Mouse (Mus musculus) embryonic fibroblast, embryonic 13.5 days (primary cell): ENCODE measurements around the gene Rom1.

ENCODE experiments used
- CTCF ChIP-seq: IDR thresholded peaks from 2 replicates; pipeline ENCODE4 v1.5.1; 2011; ENCODE audit warnings: mild to moderate bottlenecking, control low read depth, low read length, moderate library complexity, borderline replicate concordance; ENCODE audit not compliant: insufficient read depth
- POLR2A ChIP-seq: IDR thresholded peaks from 2 replicates; pipeline ENCODE4 v1.6.1; 2011; ENCODE audit warnings: low read depth, mild to moderate bottlenecking, control low read depth, low read length, moderate library complexity

DNA sequence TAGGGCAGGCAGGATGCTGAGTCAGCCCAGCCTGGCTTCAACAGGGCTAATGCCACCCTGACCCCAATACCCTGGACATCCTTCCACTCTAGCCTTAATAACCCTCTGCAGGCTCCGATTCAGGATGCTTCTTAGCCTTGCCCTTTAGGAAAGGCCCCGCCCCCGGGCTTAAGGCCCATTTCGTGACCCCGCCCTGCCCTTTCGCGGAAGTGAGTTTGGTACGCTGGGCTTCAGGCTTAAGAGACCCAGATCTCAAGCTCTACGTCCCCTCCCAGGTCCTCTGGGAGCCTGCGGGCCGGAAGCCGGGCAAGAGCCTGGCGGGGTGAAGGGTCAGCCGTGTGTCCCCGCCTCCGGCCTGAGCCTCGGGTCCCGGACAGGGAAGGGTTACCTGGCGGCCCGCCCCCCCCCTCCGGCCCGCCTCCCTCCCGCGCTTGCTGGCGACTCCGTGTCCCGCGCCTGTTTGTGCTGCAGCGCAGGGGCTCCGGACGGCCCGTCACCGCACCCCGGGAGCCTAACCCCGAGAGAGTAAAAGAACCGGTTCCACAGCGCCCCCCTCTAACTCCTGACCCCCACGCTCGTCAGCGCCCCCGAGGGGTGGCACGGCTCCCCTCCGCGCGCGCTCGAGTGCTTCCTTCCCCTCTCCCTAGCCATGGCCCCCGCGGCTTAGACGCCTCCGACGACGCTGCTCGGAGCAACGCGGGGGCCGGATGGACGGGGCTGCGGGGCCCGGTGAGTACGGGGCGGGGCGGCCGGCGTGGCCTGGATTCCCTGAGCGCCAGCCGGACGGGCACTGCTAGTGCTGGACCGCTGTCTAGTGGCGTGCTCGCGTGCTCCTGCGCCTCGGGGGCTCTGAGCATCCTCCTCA lies at the start of gene Rom1, which contains the start of gene Eml3:
- TF ChIP-seq CTCF = 0 out of 2 replicates have a peak, but pooled peaks have one; percentile 10
- peak; percentile 56 for TF ChIP-seq POLR2A
